Mouse (Mus musculus) c-Kit-positive CD71-positive TER-119-positive erythroid progenitor cells, embryonic 14.5 days (primary cell): ENCODE data around the gene Ntf3.

ENCODE experiments used
- DNase-seq: peaks from one replicate; pipeline ENCODE4 v3.0.0-alpha.2; 2013; ENCODE audit warnings: low spot score

The Ntf3 gene

GRCm38 (mm10) chr6:126106051-126106797 is 60.5 kb downstream of the Ntf3 start:
- no peak for DNase-seq

- no peak for DNase-seq
Observed at GRCm38 (mm10) chr6:126105083-126105740, 61.5 kb downstream of the Ntf3 start.

GRCm38 (mm10) chr6:126102571-126102970 is 64.1 kb downstream of the Ntf3 start:
- DNase-seq = no peak

GRCm38 (mm10) chr6:126102007-126102406 is 64.7 kb downstream of the Ntf3 start:
- DNase-seq = no peak

- no peak for DNase-seq
Observed at GRCm38 (mm10) chr6:126100579-126100978, 66.1 kb downstream of the Ntf3 start.

GRCm38 (mm10) chr6:126097471-126097870 is 69.2 kb downstream of the Ntf3 start:
- no peak for DNase-seq

GRCm38 (mm10) chr6:126096085-126096484 is 70.6 kb downstream of the Ntf3 start:
- DNase-seq = no peak

- no peak for DNase-seq
Observed at GRCm38 (mm10) chr6:126095041-126095440, 71.7 kb downstream of the Ntf3 start.

GRCm38 (mm10) chr6:126092026-126092425 is 74.7 kb downstream of the Ntf3 start:
- DNase-seq = no peak

- DNase-seq = no peak
Observed at GRCm38 (mm10) chr6:126090063-126090462, 76.6 kb downstream of the Ntf3 start.

GRCm38 (mm10) chr6:126088489-126089265 is 78.0 kb downstream of the Ntf3 start:
- no peak for DNase-seq

- DNase-seq = no peak
Observed at GRCm38 (mm10) chr6:126086321-126086950, 80.3 kb downstream of the Ntf3 start.

GRCm38 (mm10) chr6:126080531-126080930 is 86.2 kb downstream of the Ntf3 start:
- no peak for DNase-seq

- DNase-seq = no peak
Observed at GRCm38 (mm10) chr6:126057706-126058105, 109.0 kb downstream of the Ntf3 start.

- DNase-seq = no peak
Observed at GRCm38 (mm10) chr6:126053136-126053535, 113.6 kb downstream of the Ntf3 start.
